Mouse (Mus musculus): Measurements from ENCODE around the gene Fgfr1op.
"Not testable (repeated sequence)": the region's sequence is repeated elsewhere in the genome, so short reads cannot be mapped to it uniquely, and the experiment has no call there.

DNA sequence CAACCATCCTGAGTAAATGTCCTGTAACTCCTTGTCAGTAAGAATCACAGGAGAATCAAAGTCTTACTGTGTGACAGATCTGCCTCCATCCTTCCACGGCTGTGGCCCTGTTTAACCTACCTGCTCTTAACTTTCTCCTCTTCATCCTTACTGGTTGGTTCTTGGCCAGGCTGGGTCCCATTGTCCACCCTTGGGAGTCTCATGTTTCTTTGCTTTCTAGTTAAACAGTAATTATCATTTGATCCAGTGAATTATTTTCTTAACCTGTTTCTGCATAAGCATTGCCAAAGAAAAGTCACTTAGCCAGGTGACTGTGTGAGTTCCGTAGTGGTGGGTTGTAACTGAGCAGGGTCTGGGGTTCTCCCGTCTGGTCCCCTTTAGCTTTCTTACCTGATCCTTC is 1.2 kb downstream of the Fgfr1op start:
- not testable (repeated sequence) for TF ChIP-seq CTCF, POLR2A (IDR thresholded peaks at IDR 0.05; ENCODE audit: insufficient read depth, low read depth, low read length)
